Mouse (Mus musculus) c-Kit-positive CD71-positive TER-119-positive erythroid progenitor cells, embryonic 14.5 days (primary cell): ENCODE results near the gene Yif1b.
A peak's percentile ranks its signal among the peaks of the same experiment; 100 is the strongest.
"Not testable (repeated sequence)": the region's sequence is repeated elsewhere in the genome, so short reads cannot be mapped to it uniquely, and the experiment has no call there.

Experiments
- DNase-seq: peaks from one replicate; pipeline ENCODE4 v3.0.0-alpha.2; 2013; ENCODE audit warnings: low spot score

Gene Yif1b

DNA sequence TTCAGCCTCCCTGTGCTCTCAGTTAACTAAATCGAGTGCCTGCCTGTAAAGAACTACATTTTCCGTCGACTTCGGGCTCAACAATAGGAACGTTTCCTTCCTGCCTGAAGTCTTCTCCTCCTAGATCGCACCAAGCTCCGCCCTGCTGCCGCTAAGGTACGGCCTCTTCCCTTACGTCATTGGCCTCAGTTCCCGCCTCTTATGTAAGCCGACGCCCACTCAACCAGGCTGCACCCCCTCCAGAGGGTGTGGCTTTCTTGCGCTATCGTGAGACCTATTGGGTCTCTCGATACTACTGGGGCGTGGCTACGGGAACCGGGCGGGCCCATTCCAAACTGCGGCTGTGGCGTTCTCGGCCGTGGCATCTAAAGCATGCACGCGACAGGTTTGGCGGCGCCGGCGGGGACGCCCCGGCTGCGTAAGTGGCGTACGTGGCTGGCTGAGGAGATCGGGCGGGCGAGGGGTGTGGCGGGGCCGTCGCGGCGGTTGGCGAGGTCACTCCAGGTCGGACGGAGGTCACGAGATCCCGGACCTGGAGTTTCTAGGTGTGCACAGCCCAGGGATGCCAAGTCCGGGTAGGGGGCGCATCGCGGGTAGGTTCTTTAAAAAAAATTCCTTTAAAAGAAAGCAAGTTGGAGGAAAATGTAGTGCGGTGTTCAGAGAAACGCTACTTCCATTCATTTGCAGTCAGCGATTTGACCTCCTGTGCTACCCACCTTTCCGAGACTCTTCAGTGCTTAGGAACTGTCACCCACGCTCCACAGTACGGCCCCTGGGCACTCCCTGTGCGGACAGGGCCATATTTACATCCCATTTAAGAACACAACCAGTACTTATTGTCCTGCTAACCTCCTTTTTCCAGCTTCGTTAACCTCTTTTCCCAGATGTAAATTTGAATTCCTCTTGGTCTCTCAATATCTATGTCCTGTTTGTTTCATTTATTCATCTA lies at the start of gene Yif1b:
Yif1b (plus strand) TSS at position 311 of the 949 bp plus-strand sequence.
- DNase-seq, result peak; percentile 99

DNA sequence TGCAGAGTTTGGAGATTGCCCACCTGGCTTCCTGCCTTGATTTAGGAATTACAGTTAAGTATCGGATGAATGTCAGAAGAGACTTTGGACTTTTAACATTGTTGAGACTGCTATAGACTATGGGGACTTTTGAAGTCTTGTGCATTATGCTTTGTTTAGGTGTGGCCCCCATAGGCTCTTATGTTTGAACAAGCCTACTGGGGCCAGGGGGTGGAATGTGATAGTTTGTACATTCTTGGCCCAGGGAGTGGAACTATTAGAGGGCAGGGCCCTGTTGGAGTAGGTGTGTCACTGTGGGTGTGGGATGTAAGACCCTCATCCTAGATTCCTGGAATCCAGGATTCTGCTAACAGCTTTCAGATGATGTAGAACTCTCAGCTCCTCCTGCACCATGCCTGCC lies 43.9 kb upstream of the Yif1b start:
- DNase-seq, result not testable (repeated sequence)

DNA sequence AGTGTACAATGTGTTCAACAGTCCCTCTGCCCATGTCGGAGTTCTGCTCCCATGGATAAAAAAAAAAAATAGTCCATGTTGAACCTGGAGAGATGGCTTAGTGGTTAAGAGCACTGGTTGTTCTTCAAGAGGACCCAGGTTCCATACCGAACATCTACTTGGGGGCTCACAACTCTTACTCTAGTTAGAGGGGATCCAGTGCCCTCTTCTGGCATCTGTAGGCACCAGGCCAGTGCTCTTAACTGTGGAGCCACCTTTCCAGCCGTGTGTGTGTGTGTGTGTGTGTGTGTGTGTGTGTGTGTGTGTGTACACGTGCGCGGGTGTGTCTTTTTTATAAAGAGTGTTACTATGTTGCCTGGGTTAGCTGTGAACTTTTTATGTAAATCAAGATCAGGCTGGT lies 35.6 kb upstream of the Yif1b start:
- DNase-seq, result no peak

DNA sequence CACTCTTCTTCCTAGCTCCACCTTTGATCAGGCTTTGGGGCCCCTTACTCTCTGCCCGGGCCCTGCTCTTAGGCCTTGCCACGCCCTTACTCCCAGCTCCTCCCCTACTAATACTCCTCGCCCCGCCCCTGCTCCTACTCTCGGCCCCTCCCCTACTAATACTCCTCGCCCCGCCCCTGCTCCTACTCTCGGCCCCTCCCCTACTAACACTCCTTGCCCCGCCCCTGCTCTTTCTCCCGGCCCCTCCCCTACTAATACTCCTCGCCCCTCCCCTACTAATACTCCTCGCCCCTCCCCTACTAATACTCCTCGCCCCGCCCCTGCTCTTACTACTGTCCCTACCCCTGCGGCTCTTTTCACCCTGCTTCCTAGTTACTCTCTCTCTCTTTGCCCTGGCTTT lies 27.1 kb upstream of the Yif1b start:
- DNase-seq, result peak; percentile 40

DNA sequence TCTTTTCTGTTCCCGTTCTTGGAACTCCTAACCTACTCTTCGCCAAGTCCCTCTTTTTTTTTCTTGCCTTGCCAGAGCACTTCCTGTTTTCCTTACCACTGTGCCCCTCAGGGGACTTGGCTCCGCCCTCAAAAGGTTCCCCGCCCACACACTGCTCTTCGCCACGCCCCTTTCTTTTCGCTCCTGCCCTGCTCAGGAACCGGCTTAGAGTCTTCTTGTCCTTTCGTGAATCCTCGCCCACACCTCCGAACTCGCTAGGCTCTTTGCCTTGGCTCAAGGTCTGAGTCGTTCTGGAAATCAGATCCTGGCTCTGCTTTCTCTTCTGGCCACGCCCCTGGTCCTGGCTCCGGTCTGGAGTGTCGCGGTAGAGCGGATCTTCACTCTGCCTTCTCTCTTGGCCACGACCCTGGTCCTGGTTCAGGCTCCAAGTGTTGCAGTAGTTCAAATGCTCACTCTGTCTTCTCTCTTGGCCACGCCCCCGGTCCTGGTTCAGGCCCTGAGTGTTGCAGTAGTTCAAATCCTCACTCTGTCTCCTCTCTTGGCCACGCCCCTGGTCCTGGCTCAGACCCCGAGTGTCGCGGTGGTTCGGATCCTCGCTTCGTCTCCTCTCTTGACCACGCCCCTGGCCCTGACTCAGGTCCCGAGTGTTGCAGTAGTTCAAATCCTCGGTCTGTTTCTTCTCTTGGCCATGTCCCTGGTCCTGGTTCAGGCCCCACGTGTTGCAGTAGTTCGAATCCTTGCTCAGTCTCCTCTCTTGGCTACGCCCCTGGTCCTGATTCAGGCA lies 26.5 kb upstream of the Yif1b start:
- peak; percentile 81 for DNase-seq

DNA sequence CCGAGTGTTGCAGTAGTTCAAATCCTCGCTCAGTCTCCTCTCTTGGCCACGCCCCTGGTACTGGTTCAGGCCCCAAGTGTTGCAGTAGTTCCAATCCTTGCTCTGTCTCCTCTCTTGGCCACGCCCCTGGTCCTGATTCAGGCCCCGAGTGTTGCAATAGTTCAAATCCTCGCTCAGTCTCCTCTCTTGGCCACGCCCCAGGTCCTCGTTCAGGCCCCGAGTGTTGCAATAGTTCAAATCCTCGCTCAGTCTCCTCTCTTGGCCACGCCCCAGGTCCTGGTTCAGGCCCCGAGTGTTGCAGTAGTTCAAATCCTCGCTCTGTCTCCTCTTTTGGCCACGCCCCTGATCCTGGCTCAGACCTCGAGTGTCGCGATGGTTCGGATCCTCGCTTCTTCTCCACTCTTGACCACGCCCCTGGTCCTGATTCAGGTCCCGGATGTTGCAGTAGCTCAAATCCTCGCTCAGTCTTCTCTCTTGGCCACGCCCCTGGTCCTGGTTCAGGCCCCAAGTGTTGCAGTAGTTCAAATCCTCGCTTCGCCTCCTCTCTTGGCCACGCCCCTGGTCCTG lies 25.8 kb upstream of the Yif1b start:
- peak; percentile 27 for DNase-seq

DNA sequence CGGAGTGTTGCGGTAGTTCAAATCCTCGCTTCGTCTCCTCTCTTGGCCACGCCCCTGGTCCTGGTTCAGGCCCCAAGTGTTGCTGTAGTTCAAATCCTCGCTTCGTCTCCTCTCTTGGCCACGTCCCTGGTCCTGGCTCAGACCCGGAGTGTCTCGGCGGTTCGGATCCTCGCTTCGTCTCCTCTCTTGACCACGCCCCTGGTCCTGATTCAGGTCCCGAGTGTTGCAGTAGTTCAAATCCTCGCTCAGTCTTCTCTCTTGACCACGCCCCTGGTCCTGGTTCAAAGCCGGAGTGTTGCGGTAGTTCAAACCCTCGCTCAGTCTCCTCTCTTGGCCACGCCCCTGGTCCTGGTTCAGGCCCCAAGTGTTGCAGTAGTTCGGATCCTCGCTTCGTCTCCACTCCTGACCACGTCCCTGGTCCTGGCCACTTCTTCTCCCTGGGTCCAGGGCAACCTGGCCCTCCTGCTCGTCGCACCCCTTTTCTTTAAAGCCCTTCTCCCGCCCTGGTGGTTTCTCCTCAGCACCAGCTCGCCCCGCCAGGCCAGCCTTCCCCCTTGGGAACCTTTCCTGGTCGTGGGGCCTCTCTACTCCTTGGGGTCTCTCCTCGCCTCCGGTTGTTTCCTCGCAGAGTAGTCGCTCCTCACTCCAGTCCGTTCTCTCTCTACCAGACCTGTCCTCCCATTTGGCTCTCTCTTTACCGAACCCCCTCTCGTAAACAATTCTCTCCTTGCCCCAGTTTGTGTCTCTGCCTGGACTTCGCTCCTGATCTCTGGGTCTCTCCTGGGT lies 25.2 kb upstream of the Yif1b start:
- not testable (repeated sequence) for DNase-seq

DNA sequence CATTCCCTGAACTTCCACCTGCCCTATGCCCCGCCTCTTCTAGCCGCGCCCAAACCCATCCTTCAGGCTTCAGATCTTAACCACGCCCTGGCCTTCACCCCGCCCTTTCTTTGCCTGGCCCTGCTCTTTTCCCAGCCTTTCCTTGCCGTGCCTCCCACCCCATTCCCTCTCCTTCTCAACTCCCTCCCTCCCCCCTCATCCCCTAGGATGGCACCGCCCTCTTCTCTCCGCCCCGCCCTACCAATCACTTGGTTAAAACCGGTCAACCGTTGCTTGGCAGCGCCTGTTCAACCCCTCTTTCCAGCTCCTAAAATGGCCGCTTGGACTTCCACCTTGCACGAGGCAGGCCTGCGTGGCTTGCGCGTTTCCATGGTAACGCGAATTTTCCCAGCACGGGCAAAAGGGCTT lies 24.4 kb upstream of the Yif1b start, which contains the start of gene Catsperg1:
Catsperg1 (minus strand) TSS at position 361 of the 408 bp plus-strand sequence.
- no peak for DNase-seq

DNA sequence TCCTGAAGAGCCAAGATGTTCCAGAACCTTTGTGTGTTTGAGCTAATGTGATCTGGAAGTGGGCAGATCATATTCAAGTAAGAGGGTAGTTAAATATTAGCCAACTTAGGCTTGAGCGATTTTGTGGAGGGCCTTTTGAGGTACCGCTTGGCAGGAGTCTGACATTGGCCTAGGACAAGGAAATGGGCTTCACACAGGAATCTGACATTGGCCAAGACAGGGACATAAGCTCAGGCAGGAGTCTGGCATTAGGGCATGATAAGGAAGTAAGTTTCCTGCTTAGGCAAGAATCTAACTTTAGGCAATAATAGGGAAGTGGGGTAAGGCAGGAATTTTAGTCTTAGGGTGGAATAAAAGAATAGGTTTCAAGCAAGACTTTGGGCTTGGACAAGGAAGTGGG lies 23.9 kb upstream of the Yif1b start:
- DNase-seq, result no peak

DNA sequence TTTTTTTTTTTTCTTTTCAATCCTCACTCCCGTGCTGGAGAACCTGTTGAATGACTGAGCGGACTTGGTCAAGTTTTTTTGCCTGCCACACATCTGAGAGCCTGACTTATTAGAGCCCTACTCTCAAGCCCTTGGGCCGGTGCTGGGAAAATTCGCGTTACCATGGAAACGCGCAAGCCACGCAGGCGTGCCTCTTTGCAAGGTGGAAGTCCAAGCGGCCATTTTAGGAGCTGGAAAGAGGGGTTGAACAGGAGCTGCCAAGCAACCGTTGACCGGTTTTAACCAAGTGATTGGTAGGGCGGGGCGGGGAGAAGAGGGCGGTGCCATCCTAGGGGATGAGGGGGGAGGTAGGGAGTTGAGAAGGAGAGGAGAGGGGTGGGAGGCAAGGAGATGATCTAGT lies 23.3 kb upstream of the Yif1b start:
- no peak for DNase-seq

DNA sequence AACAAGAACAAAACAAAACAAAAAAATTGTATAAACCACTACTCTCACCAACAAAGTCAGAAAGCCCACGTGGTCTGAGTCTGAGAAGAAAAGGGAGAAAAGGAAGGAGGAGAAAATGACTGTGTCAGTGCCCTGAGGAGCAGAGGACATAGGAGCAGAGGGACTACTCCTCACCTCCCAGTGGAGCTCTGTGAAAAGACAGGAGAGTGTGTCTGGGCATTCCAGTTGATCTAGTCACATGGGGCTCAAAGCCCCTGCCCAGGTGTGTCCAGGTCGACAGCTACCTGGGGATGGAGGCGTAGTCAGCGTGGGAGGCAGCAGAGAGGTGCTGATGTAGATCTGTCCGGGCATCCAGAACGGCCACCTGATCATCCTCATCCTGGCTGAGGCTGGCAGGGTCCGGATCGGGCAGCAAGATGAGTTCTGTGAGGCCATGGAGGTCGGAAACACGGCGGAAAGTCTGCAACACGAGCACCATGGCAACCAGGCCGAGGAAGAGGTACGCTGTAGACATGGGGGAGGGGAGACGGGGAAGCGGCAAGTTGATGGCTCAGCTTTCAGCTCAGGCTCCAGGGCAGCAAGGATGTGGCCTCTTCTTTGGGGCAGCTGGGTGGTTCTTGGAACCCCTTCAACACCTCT lies 13.3 kb upstream of the Yif1b start:
- no peak for DNase-seq

DNA sequence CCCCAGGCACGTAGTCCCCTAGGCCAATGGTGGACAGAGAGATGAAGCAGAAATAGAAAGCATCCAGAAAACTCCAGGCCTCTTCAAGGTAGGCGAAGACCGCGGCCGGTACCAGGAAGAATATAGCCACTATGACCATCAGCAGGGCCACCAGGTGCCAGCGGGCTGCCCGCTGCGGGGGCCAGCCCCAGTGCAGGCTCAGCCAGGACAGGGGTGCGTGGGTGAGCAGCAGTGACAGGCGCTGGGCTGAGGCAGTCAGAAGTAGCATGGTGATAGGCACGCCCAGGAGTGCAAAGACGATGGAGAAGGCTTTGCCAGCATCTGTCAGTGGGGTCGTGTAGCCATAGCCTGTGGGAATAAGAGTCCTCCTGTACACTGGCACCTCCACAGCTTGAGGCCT lies 12.6 kb upstream of the Yif1b start:
- no peak for DNase-seq

DNA sequence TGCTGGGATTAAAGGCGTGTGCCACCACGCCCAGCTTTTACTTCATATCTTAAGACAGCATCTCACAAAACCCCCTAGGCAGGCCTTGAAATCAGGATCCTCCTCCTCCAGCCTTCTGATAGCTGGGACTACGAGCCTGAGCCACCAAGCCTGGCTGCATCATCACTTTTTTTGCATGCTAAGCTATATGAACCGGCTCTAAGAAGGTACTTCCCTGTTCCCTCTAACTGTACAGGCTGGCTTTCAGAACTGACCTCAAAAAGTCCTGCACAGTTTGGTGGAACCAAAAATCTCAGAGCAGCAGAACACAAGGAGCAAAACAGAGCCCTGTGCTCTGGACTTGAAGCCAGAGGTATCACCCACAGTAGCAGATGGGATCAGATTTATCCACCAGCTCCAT lies 9.9 kb upstream of the Yif1b start:
- no peak for DNase-seq

DNA sequence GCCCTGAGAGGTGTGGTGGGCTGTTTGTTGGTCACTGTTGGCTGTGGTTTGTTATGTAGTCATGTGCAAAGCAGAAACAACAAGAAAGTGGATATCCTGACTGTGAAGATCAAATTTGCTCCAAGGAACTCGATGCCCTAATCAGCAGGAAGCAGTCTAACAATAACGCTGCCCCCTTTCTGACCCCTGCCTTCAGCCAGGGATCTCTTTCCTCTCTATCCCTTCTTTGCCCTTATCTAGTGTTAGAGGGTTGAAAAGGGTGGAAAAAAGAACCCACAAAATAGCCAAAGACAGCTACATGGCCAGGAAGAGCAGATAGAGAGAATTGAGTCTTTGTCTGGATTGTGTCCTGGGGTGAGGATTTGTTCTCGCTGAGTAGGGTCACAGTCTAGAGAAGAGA lies 7.6 kb upstream of the Yif1b start:
- DNase-seq, result no peak

DNA sequence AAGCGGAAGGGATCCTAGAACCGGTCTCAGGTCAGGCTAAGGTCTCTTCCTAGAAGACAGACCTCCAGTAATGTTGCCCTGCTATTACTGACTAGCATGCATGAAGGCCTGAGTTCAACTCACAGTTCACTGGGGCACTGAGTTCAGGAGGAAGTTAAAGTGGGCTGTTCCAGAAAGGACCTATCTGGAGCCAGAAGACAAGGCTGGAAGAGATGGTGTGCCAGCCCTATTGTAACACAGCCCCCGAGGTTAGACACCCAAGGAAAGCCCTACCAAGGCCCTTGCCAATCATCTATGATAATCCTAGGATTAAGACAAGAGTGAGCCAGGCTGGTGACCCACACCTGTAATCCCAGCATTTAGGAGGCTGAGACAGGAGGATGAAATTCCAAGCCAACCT lies 6.6 kb upstream of the Yif1b start:
- DNase-seq, result no peak

DNA sequence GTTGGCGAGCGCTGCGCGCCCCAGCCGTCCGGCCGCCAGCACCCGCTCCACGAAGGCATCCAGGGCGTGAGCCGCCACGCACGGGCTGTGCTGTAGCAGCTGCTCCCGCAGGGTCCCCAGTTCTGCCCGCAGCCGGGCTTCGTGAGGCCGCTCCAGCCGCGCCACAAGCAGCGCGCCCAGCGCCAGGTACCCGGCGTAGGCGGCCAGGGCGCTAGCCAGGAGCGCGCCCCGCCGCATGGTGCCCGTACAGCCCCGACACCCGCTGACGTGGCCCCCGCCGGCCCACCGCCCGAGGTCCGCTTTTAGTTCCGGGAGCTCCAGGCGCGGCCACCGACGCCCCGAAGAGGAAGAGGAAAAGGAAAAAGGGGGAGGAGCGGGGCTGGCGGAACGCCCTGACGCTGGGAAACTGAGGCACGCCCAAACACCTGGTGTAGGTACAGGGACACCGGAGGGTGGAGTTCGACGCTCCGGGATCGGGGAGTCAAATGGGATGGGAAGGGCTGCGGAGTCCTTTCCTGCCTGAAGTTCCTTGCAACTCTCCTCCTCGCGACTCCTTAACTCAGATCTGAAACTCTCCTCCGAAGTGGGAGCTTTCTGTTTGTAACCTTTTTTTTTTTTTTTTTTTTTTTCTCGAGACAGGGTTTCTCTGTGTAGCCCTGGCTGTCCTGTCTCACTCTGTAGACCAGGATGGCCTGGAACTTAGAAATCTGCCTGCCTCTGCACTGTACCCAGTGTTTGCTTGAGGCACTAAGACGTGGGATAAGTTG lies 5.7 kb upstream of the Yif1b start, which contains the start of gene Kcnk6:
Kcnk6 (minus strand) TSS at position 269 of the 767 bp plus-strand sequence.
- no peak for DNase-seq

DNA sequence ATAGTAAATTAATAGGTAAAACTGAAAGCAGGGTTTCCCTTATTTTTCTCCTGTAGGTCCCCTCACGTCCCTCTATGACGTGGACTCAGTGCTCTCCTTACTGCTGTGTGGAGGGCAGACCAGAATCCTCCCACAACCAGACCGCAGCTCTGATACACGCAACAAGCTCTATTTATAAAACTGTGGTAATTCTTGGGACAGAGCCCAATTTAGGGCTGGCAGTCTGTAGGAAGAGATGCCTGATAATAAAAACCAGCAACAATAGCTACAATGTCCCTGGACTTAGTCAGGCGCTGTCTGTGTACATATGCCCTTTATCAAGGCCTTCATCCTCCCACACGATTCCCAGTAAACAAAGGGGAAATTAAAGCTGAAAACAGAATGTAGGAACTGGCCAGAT lies 4.4 kb upstream of the Yif1b start:
- DNase-seq, result no peak

DNA sequence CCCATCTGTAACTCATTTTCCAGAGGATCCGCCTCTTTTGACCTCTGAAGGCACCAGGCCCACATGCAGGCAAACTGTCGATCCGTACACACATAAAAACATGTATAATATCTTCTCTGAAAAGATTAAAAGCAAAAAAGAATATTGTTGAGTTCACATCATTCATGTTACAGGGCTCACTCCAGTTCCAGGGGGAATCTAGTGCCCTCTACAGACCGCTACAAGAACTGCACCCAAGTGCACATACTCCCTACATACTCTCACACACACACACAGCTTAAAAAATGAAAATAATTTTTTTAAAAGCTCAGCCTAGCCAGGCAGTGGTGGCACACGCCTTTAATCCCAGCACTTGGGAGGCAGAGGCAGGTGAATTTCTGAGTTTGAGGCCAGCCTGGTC lies 3.5 kb upstream of the Yif1b start:
- no peak for DNase-seq

DNA sequence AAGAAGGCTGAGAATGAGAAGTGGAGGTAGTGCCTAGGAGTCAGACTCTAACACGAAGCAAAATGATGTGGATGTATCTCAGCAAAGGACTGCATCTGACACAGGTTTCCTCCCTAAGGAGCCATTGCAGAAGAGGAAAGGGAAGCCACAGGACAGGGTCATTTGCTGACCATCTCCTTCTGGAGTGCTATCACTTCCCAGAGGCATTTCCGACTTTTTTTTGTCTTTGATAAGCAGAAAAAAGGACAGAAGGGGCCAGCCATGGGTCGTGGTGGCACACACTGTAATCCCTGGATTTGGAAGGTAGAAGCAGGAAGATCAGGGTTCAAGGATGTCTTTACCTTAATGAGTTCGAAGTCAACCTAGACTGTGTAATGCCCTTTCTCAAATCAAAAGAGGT lies 1.5 kb upstream of the Yif1b start:
- no peak for DNase-seq

DNA sequence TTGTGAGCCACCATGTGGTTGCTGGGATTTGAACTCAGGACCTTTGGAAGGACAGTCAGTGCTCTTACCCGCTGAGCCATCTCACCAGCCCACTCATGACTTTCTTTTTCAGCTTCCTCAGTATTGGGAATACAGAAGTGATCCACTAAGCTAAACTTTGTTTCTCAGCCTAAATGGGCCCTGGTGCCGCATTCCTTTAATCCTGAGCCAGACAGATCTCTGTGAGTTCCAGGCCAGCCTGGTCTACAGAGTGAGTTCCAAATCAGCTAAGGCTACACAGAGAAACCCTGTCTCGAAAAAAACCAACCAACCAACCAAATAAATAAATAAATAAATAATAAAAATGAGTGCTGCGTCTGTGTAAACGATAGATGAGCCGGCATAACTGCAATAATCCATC lies 533 bp upstream of the Yif1b start:
- not testable (repeated sequence) for DNase-seq
